ENCODE assay signal across 8 mouse cellular contexts in genomic region chr1:190911415-190912123, GRCm38 (mm10). TPM values are rescaled to one million over a fixed set of nuclear protein-coding genes. Genes with fewer than 3 reads are reported as not detected.
A peak's percentile ranks its signal among the peaks of the same experiment; 100 is the strongest.
DNase-seq lines count a peak whose midpoint lies in the region; ATAC-seq lines count a peak whose summit lies in the region.

Rps6kc1 (minus strand) TSS chr1:190911770.

- H3K9me3 ChIP-seq in heart, embryonic 14.5 days (ENCODE audit: control insufficient read depth, low read length), result no peaks in the 10 kb centered on the region
- H3K9me3 ChIP-seq in liver, embryonic 13.5 days (replicated peaks), result no peaks in the 10 kb centered on the region
- no peaks in the 10 kb centered on the region for H3K9me3 ChIP-seq in stomach, embryonic 15.5 days

- under 1% methylated on average over 47 of the region's 47 CpGs for WGBS in heart, embryonic 14.5 days
- 2% methylated on average over 47 of the region's 47 CpGs for WGBS in liver, embryonic 13.5 days (ENCODE audit: insufficient replicate concordance)
- under 1% methylated on average over 47 of the region's 47 CpGs for WGBS in stomach, embryonic 15.5 days

- DNase-seq in c-Kit-negative CD71-positive TER-119-positive erythroid progenitor cells, embryonic 14.5 days (ENCODE audit: low read depth, low spot score), result peak; percentile 76
- DNase-seq in fibroblast of lung, adult 2 months (ENCODE audit: low read depth), result peak; percentile 62
- peak; percentile 85 for DNase-seq in kidney, postnatal 14 days
- DNase-seq in liver, embryonic 13.5 days, result peak; percentile 66
- peak; percentile 85 for DNase-seq in neural tube, embryonic 10.5 days (ENCODE audit: extremely low spot score, low spot score)

- peaks cover 3 to 11% of the 10 kb centered on the region in 2 experiments; a peak in 3 of 4 replicates for H3K4me1 ChIP-seq in heart, embryonic 14.5 days (ENCODE audit: control insufficient read depth in 2 of 2, insufficient read depth in 2 of 2, low read length in 2 of 2)
- H3K4me1 ChIP-seq in liver, embryonic 13.5 days (replicated peaks), result peaks cover 16% of the 10 kb centered on the region
- 0 out of 2 replicates have a peak, but pooled peaks cover 7% of the 10 kb centered on the region for H3K4me1 ChIP-seq in stomach, embryonic 15.5 days

- ATAC-seq in CD4-positive, CD25-positive, alpha-beta regulatory T cell, adult 4 months, result peak; percentile 85
- ATAC-seq in heart, embryonic 14.5 days (ENCODE audit: insufficient number of reproducible peaks, insufficient read depth, low FRiP score, low read depth), result peak; percentile 85
- peak; percentile 90 for ATAC-seq in liver, embryonic 13.5 days (ENCODE audit: low read depth)
- peak; percentile 86 for ATAC-seq in stomach, embryonic 15.5 days (ENCODE audit: insufficient read depth, low FRiP score, low read depth)

- peak within 1 kb of the TSS; percentile 93 for H3K4me2 ChIP-seq in heart, embryonic 14.5 days (ENCODE audit: low read length)
- peak within 1 kb of the TSS; percentile 89 for H3K4me2 ChIP-seq in liver, embryonic 13.5 days
- H3K4me2 ChIP-seq in stomach, embryonic 15.5 days, result peak within 1 kb of the TSS; percentile 89

- no peaks in the 10 kb centered on the region for H3K27me3 ChIP-seq in heart, embryonic 14.5 days (ENCODE audit: control insufficient read depth, insufficient read depth, low read length)
- H3K27me3 ChIP-seq in liver, embryonic 13.5 days, result 0 out of 2 replicates have a peak, but pooled peaks cover 7% of the 10 kb centered on the region
- H3K27me3 ChIP-seq in stomach, embryonic 15.5 days (replicated peaks), result no peaks in the 10 kb centered on the region

- H3K36me3 ChIP-seq in heart, embryonic 14.5 days (ENCODE audit: control insufficient read depth, insufficient read depth, low read length), result no peaks in the 10 kb centered on the region
- H3K36me3 ChIP-seq in liver, embryonic 13.5 days, result no peaks in the 10 kb centered on the region
- H3K36me3 ChIP-seq in stomach, embryonic 15.5 days, result no peaks in the 10 kb centered on the region

- H3K4me3 ChIP-seq in heart, embryonic 14.5 days (ENCODE audit: control insufficient read depth in 1 of 2, insufficient read depth in 1 of 2, low read depth in 1 of 2, low read length in 2 of 2), result peak within 1 kb of the TSS; percentile 60 to 94
- H3K4me3 ChIP-seq in liver, embryonic 13.5 days (replicated peaks), result peak within 1 kb of the TSS; percentile 80
- peak within 1 kb of the TSS; percentile 88 for H3K4me3 ChIP-seq in stomach, embryonic 15.5 days (replicated peaks)

- peak within 1 kb of the TSS; percentile 87 for H3K9ac ChIP-seq in heart, embryonic 14.5 days (ENCODE audit: low read length)
- peak within 1 kb of the TSS; percentile 79 for H3K9ac ChIP-seq in liver, embryonic 13.5 days
- H3K9ac ChIP-seq in stomach, embryonic 15.5 days, result peak within 1 kb of the TSS; percentile 74

- peak within 1 kb of the TSS in 1 of 2 experiments; percentile 33; a peak in 2 of 4 replicates for H3K27ac ChIP-seq in heart, embryonic 14.5 days (replicated peaks in 1 of 2; ENCODE audit: control insufficient read depth in 1 of 2, insufficient read depth in 1 of 2, low read depth in 2 of 2, low read length in 2 of 2)
- no peak within 1 kb of the TSS; the same call in 1 of the 2 replicates for H3K27ac ChIP-seq in liver, embryonic 13.5 days
- peak within 1 kb of the TSS; percentile 44 for H3K27ac ChIP-seq in stomach, embryonic 15.5 days

RNA-seq across cellular contexts. Expression of gene Rps6kc1, which starts in this region (rescaled TPM):
- polyA plus RNA-seq in CD4-positive, CD25-positive, alpha-beta regulatory T cell, adult 4 months (2017; shearing (Covaris generic)), result 1 to 10 TPM; 6.2 to 9.1 TPM
- polyA plus RNA-seq in heart, embryonic 14.5 days (2014; fragmentation: Nextera tagmentation; extraction: Ambion mirVana), result 10.7 and 10.8 TPM in 2 replicates
- 3.6 and 4.5 TPM in 2 replicates for polyA plus RNA-seq in liver, embryonic 13.5 days (2015; fragmentation: Nextera tagmentation; extraction: Ambion mirVana)
- 10.6 and 12.9 TPM in 2 replicates for polyA plus RNA-seq in stomach, embryonic 15.5 days (2015; fragmentation: Nextera tagmentation; extraction: Ambion mirVana)
